Mouse (Mus musculus): ENCODE measurements around the gene Bpifb2. TPM values are rescaled to one million over a fixed set of nuclear protein-coding genes. Genes with fewer than 3 reads are reported as not detected.

The Bpifb2 gene
- polyA plus RNA-seq, 1 experiment = not detected

GRCm38 (mm10) chr2:153870984-153871383, 3.9 kb upstream of the Bpifb2 start, which contains the start of gene Sun5:
Gene Sun5, minus strand, starts transcription at chr2:153871084.
- no peak within 1 kb of the TSS for H3K4me3 ChIP-seq (ENCODE audit: insufficient read depth, low read depth, low read length)
- H3K4me1 ChIP-seq (ENCODE audit: control insufficient read depth, insufficient read depth, low read length) = no peaks in the 10 kb centered on the region
- DNase-seq = no peak
- TF ChIP-seq CTCF (conservative IDR thresholded peaks at IDR 0.05; ENCODE audit: insufficient read depth, insufficient read length, low read depth, low read length) (no peak), POLR2A (IDR thresholded peaks at IDR 0.05; ENCODE audit: low read depth, low read length) (no peak)
- 89% methylated on average over 4 of the region's 4 CpGs for WGBS
- no peak within 1 kb of the TSS for H3K27ac ChIP-seq (ENCODE audit: insufficient read depth, low read depth, low read length)
- no peaks in the 10 kb centered on the region for H3K36me3 ChIP-seq (ENCODE audit: control insufficient read depth, insufficient read depth, low read length)
- H3K27me3 ChIP-seq (replicated peaks; ENCODE audit: control insufficient read depth, insufficient read depth, low read length) = no peaks in the 10 kb centered on the region

GRCm38 (mm10) chr2:153899111-153899510, 24.3 kb downstream of the Bpifb2 start:
- H3K4me3 ChIP-seq (ENCODE audit: insufficient read depth, low read depth, low read length) = no peak overlapping the region
- H3K27me3 ChIP-seq (replicated peaks; ENCODE audit: control insufficient read depth, insufficient read depth, low read length) = no peaks in the 10 kb centered on the region
- TF ChIP-seq POLR2A (IDR thresholded peaks at IDR 0.05; ENCODE audit: low read depth, low read length) (no peak), CTCF (conservative IDR thresholded peaks at IDR 0.05; ENCODE audit: insufficient read depth, insufficient read length, low read depth, low read length) (no peak)
- no peak for DNase-seq
- H3K36me3 ChIP-seq (ENCODE audit: control insufficient read depth, insufficient read depth, low read length) = no peaks in the 10 kb centered on the region
- H3K4me1 ChIP-seq (ENCODE audit: control insufficient read depth, insufficient read depth, low read length) = no peaks in the 10 kb centered on the region
- H3K27ac ChIP-seq (ENCODE audit: insufficient read depth, low read depth, low read length) = no peak overlapping the region
- 82% methylated on average over 5 of the region's 5 CpGs for WGBS

GRCm38 (mm10) chr2:153900088-153900487, 25.2 kb downstream of the Bpifb2 start, which contains the start of gene Bpifb6:
Gene Bpifb6, plus strand, starts transcription at chr2:153900388.
- 58% methylated on average over 4 of the region's 4 CpGs for WGBS
- TF ChIP-seq CTCF (conservative IDR thresholded peaks at IDR 0.05; ENCODE audit: insufficient read depth, insufficient read length, low read depth, low read length) (no peak), POLR2A (IDR thresholded peaks at IDR 0.05; ENCODE audit: low read depth, low read length) (no peak)
- no peaks in the 10 kb centered on the region for H3K27me3 ChIP-seq (replicated peaks; ENCODE audit: control insufficient read depth, insufficient read depth, low read length)

GRCm38 (mm10) chr2:153902726-153903125, 27.9 kb downstream of the Bpifb2 start:
- Histone ChIP-seq H3K27me3 (replicated peaks; ENCODE audit: control insufficient read depth, insufficient read depth, low read length) (no peaks in the 10 kb centered on the region), H3K27ac (ENCODE audit: insufficient read depth, low read depth, low read length) (no peak overlapping the region), H3K4me3 (ENCODE audit: insufficient read depth, low read depth, low read length) (no peak overlapping the region), H3K36me3 (ENCODE audit: control insufficient read depth, insufficient read depth, low read length) (no peaks in the 10 kb centered on the region), H3K4me1 (ENCODE audit: control insufficient read depth, insufficient read depth, low read length) (no peaks in the 10 kb centered on the region)
- TF ChIP-seq CTCF (conservative IDR thresholded peaks at IDR 0.05; ENCODE audit: insufficient read depth, insufficient read length, low read depth, low read length) (no peak), POLR2A (IDR thresholded peaks at IDR 0.05; ENCODE audit: low read depth, low read length) (no peak)
- WGBS = 83% methylated on average over 6 of the region's 6 CpGs
- DNase-seq = no peak

More at GRCm38 (mm10) chr2:153900088-153900487, 25.2 kb downstream of the Bpifb2 start, which contains the start of gene Bpifb6:
- H3K4me1 ChIP-seq (ENCODE audit: control insufficient read depth, insufficient read depth, low read length) = no peaks in the 10 kb centered on the region
- H3K36me3 ChIP-seq (ENCODE audit: control insufficient read depth, insufficient read depth, low read length) = no peaks in the 10 kb centered on the region
- no peak for DNase-seq
- H3K4me3 ChIP-seq (ENCODE audit: insufficient read depth, low read depth, low read length) = no peak within 1 kb of the TSS
- H3K27ac ChIP-seq (ENCODE audit: insufficient read depth, low read depth, low read length) = no peak within 1 kb of the TSS

- H3K4me1 ChIP-seq (ENCODE audit: control insufficient read depth, insufficient read depth, low read length) = no peaks in the 10 kb centered on the region
- DNase-seq = no peak
- WGBS = 89% methylated on average over 4 of the region's 4 CpGs
- H3K4me3 ChIP-seq (ENCODE audit: insufficient read depth, low read depth, low read length) = no peak overlapping the region
- no peaks in the 10 kb centered on the region for H3K36me3 ChIP-seq (ENCODE audit: control insufficient read depth, insufficient read depth, low read length)
- H3K27ac ChIP-seq (ENCODE audit: insufficient read depth, low read depth, low read length) = no peak overlapping the region
- H3K27me3 ChIP-seq (replicated peaks; ENCODE audit: control insufficient read depth, insufficient read depth, low read length) = no peaks in the 10 kb centered on the region
- no peak for TF ChIP-seq CTCF (conservative IDR thresholded peaks at IDR 0.05; ENCODE audit: insufficient read depth, insufficient read length, low read depth, low read length)
- TF ChIP-seq POLR2A (IDR thresholded peaks at IDR 0.05; ENCODE audit: low read depth, low read length) = no peak
Measured at GRCm38 (mm10) chr2:153906626-153907025, 31.8 kb downstream of the Bpifb2 start.

- WGBS = 42% methylated on average over 5 of the region's 5 CpGs
- TF ChIP-seq CTCF (conservative IDR thresholded peaks at IDR 0.05; ENCODE audit: insufficient read depth, insufficient read length, low read depth, low read length) (no peak), POLR2A (IDR thresholded peaks at IDR 0.05; ENCODE audit: low read depth, low read length) (no peak)
- Histone ChIP-seq H3K36me3 (ENCODE audit: control insufficient read depth, insufficient read depth, low read length) (no peaks in the 10 kb centered on the region), H3K4me1 (ENCODE audit: control insufficient read depth, insufficient read depth, low read length) (no peaks in the 10 kb centered on the region), H3K4me3 (ENCODE audit: insufficient read depth, low read depth, low read length) (no peak overlapping the region), H3K27ac (ENCODE audit: insufficient read depth, low read depth, low read length) (no peak overlapping the region), H3K27me3 (replicated peaks; ENCODE audit: control insufficient read depth, insufficient read depth, low read length) (no peaks in the 10 kb centered on the region)
- DNase-seq = peak; percentile 8
Measured at GRCm38 (mm10) chr2:153914151-153914550, 39.3 kb downstream of the Bpifb2 start.

- WGBS = 73% methylated on average over 8 of the region's 8 CpGs
- Histone ChIP-seq H3K27me3 (replicated peaks; ENCODE audit: control insufficient read depth, insufficient read depth, low read length) (no peaks in the 10 kb centered on the region), H3K4me1 (ENCODE audit: control insufficient read depth, insufficient read depth, low read length) (no peaks in the 10 kb centered on the region), H3K4me3 (ENCODE audit: insufficient read depth, low read depth, low read length) (no peak within 1 kb of the TSS), H3K27ac (ENCODE audit: insufficient read depth, low read depth, low read length) (no peak within 1 kb of the TSS), H3K36me3 (ENCODE audit: control insufficient read depth, insufficient read depth, low read length) (no peaks in the 10 kb centered on the region)
- TF ChIP-seq CTCF (conservative IDR thresholded peaks at IDR 0.05; ENCODE audit: insufficient read depth, insufficient read length, low read depth, low read length) (no peak), POLR2A (IDR thresholded peaks at IDR 0.05; ENCODE audit: low read depth, low read length) (no peak)
- no peak for DNase-seq
Measured at GRCm38 (mm10) chr2:153917930-153918329, 43.1 kb downstream of the Bpifb2 start, which contains the start of gene Bpifb3. Gene Bpifb3, plus strand, starts transcription at chr2:153918230.
